Mouse (Mus musculus) ES-Bruce4 (cell line): Measurements from ENCODE around the gene Clstn2. TPM values are rescaled to one million over a fixed set of nuclear protein-coding genes. Genes with fewer than 3 reads are reported as not detected.

Source experiments
- H3K27ac ChIP-seq: 2 replicates; pipeline ENCODE4 v1.5.1; 2012; ENCODE audit warnings: low read length, inconsistent platforms; ENCODE audit not compliant: insufficient read depth
- H3K27me3 ChIP-seq: 2 replicates; pipeline ENCODE4 v1.6.1; 2012; ENCODE audit warnings: mild to moderate bottlenecking, low read length, inconsistent platforms; ENCODE audit not compliant: control insufficient read depth, poor library complexity, insufficient read depth, severe bottlenecking
- H3K36me3 ChIP-seq: 2 replicates; pipeline ENCODE4 v1.6.1; 2012; ENCODE audit warnings: inconsistent platforms, mild to moderate bottlenecking, low read length, moderate library complexity; ENCODE audit not compliant: control insufficient read depth, poor library complexity, insufficient read depth, severe bottlenecking
- H3K4me1 ChIP-seq: one replicate; pipeline ENCODE4 v1.8.1; 2011; ENCODE audit warnings: low read length; ENCODE audit not compliant: control insufficient read depth, insufficient read depth
- H3K4me3 ChIP-seq: 2 replicates; pipeline ENCODE4 v1.5.1; 2011; ENCODE audit warnings: low read depth, mild to moderate bottlenecking, low read length
- H3K9ac ChIP-seq: 2 replicates; pipeline ENCODE4 v1.6.1; 2012; ENCODE audit warnings: low read depth, mild to moderate bottlenecking, inconsistent platforms; ENCODE audit not compliant: poor library complexity, severe bottlenecking
- H3K9me3 ChIP-seq: replicated peaks from 2 replicates; pipeline ENCODE4 v1.6.1; 2012; ENCODE audit warnings: mild to moderate bottlenecking, low read length, inconsistent platforms; ENCODE audit not compliant: control insufficient read depth, poor library complexity, insufficient read depth, severe bottlenecking
- CTCF ChIP-seq: IDR thresholded peaks from one replicate; pipeline ENCODE4 v1.8.1; 2011; ENCODE audit warnings: low read depth, low read length
- EP300 ChIP-seq: IDR thresholded peaks from 2 replicates; pipeline ENCODE4 v1.6.1; 2011; ENCODE audit warnings: low read depth, low read length; ENCODE audit not compliant: insufficient read depth
- POLR2A ChIP-seq: IDR thresholded peaks from one replicate; pipeline ENCODE4 v1.8.1; 2011; ENCODE audit warnings: low read length; ENCODE audit not compliant: insufficient read depth
- polyA plus RNA-seq: library from polyadenylated mRNA; stranded (reverse); fragments of >200 nt; gene quantifications from 2 replicates; pipeline ENCODE4 v1.2.4, GENCODE M21; 2011; ENCODE audit warnings: low read depth; ENCODE audit not compliant: missing spikeins, insufficient read depth, insufficient read length

Clstn2 gene
- polyA plus RNA-seq, 1 experiment = not detected

DNA sequence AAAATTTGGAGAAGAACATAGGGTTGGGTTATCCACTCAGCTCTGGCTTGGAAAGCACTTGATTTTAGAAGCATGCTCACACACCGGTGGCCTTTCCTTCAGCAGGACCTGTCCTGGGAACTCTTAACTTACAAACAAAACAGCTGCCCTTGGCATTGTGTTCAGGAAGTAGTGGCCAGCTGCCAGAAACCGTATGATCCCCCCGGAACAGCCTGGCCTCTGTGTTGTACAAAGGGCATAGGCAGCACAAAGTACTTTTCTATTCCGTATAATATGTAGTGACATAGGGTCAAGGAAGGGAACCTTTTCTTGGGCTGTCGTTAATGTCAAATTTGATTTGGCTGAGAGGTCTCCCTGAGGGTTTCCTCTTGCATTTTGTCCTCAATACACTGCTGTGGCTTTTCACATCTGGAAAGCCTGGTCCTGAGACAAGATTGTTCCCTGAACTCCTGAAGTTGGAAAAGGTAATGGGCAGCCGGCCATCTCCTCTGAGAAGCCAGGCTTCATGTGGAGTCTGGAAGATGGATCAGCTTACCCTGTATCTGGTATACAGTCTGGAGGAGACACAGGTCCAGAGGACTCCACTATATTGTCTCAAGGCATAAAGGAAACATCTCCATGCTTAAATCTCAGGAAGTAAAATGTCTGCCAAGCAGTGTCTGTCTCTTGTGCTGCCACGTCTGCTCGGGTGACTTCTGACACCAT lies 494.8 kb downstream of the Clstn2 start:
- H3K9ac ChIP-seq = no peak overlapping the region
- no peak overlapping the region for H3K4me3 ChIP-seq
- H3K27ac ChIP-seq = no peak overlapping the region
- H3K9me3 ChIP-seq = no peaks in the 10 kb centered on the region
- no peaks in the 10 kb centered on the region for H3K36me3 ChIP-seq
- no peaks in the 10 kb centered on the region for H3K4me1 ChIP-seq
- TF ChIP-seq CTCF = no peak
- no peak for TF ChIP-seq EP300
- no peak for TF ChIP-seq POLR2A
- no peaks in the 10 kb centered on the region for H3K27me3 ChIP-seq

DNA sequence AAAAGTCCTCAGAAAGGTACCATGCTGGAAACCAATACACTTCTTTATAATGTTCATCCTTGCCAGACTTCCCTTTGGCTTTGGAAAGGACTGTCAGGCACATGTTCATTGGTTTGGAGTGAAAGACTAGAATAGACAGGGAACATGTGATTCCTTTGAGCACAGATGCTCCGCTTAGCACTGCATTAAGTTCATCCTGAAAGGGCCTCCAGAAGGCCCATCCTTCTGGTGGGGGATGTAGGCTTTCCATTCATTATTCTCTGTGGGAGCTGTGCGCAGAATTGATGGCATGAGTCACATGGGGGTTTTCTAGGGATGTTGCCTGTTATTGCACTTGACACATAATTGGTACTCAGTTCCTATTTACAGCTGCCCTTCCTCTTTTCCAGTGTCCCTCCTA lies 498.8 kb downstream of the Clstn2 start:
- Histone ChIP-seq H3K9ac (no peak overlapping the region), H3K4me3 (no peak overlapping the region), H3K27me3 (no peaks in the 10 kb centered on the region), H3K4me1 (no peaks in the 10 kb centered on the region), H3K27ac (no peak overlapping the region), H3K9me3 (no peaks in the 10 kb centered on the region), H3K36me3 (no peaks in the 10 kb centered on the region)
- TF ChIP-seq CTCF (no peak), POLR2A (no peak), EP300 (no peak)

DNA sequence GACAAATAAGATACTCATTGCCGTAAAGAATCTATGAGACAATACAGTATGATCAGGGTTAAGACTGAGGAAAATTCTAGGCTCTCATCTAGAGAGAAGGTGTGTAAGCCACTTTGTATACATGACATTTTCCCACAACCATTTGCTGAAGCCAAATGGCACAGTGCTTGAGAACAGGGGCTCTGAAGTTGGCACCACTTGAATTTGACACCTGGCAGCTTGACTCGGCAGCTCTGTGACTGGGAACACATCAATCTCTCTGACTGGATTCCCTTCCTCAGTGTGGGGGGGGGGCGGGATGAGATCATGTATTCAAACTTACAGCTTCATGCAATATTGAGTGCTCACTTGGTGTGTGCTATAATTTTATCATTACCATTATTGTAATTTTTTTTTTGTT lies 499.7 kb downstream of the Clstn2 start:
- Histone ChIP-seq H3K36me3 (no peaks in the 10 kb centered on the region), H3K4me1 (no peaks in the 10 kb centered on the region), H3K9me3 (no peaks in the 10 kb centered on the region), H3K27ac (no peak overlapping the region), H3K4me3 (no peak overlapping the region), H3K27me3 (no peaks in the 10 kb centered on the region), H3K9ac (no peak overlapping the region)
- TF ChIP-seq CTCF (no peak), EP300 (no peak), POLR2A (no peak)

DNA sequence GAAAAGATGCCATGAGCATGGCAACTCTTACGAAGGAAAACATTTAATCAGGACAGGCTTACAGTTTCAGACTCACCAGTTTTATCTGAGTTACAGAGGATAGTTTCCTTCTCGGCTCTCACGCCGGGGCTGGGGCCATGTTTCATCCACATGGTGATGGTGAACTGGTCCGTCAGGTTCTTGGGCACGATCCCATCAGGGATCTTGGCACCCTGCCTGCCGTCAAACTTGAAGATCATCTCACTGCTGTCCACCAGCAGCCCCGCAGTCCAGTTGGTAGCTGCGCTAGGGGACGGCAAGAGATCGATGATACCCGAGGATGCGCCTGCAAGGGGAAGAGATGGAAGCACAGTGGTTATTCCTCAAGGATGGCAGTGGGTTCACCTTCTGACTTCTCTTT lies 500.4 kb downstream of the Clstn2 start:
- no peaks in the 10 kb centered on the region for H3K4me1 ChIP-seq
- no peak overlapping the region for H3K27ac ChIP-seq
- no peaks in the 10 kb centered on the region for H3K9me3 ChIP-seq
- no peaks in the 10 kb centered on the region for H3K27me3 ChIP-seq
- H3K36me3 ChIP-seq = no peaks in the 10 kb centered on the region
- TF ChIP-seq POLR2A (no peak), CTCF (no peak)
- no peak overlapping the region for H3K9ac ChIP-seq
- H3K4me3 ChIP-seq = no peak overlapping the region

DNA sequence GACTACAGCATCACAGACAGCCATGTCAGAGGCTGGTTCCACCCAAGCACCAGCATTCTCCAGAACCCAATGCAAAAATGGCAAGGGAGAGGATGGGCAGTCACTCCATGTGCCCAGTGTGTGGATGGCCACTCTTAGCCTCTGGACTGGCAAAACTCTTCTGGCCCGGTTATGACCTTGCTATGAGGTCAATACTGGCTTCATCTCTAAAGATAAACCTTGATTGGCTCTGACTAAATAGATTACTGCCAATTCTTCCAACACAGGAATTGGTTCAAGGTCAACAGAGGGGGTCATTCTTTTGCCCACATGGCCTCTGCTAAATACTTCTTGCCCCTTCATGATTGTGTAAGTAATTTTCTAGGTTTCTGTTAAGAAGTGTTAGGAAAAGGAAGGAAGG lies 505.1 kb downstream of the Clstn2 start:
- H3K9ac ChIP-seq = no peak overlapping the region
- H3K27ac ChIP-seq = no peak overlapping the region
- H3K4me3 ChIP-seq = no peak overlapping the region
- no peaks in the 10 kb centered on the region for H3K36me3 ChIP-seq
- H3K27me3 ChIP-seq = no peaks in the 10 kb centered on the region
- no peaks in the 10 kb centered on the region for H3K9me3 ChIP-seq
- TF ChIP-seq EP300 (no peak), CTCF (no peak)
- H3K4me1 ChIP-seq = no peaks in the 10 kb centered on the region

DNA sequence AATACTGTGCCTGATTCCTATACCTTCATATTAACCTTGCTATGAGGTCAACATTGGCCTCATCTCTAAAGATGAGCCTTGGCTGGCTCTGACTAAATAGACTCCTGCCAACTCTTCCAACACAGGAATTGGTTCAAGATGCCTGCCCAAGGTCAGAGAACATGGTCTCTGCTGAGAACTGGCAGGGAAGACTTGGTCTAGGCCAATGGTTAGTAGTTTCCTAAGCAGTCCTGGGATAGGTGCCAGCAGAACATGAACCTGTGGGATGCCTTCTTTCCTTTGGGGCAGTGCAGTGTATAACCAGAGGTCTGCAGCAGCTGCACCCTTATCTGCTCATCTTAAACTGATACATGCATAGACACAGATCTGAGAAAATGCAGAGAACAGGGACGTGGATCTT lies 505.7 kb downstream of the Clstn2 start:
- no peak overlapping the region for H3K27ac ChIP-seq

More for the DNA sequence above, 505.7 kb downstream of the Clstn2 start:
- TF ChIP-seq CTCF (no peak), POLR2A (no peak)
- H3K36me3 ChIP-seq = no peaks in the 10 kb centered on the region
- H3K9me3 ChIP-seq = no peaks in the 10 kb centered on the region
- H3K4me3 ChIP-seq = no peak overlapping the region
- H3K4me1 ChIP-seq = no peaks in the 10 kb centered on the region
- H3K9ac ChIP-seq = no peak overlapping the region
- H3K27me3 ChIP-seq = no peaks in the 10 kb centered on the region
